Mouse (Mus musculus): ENCODE measurements around the gene 3110021N24Rik.
"Not testable (repeated sequence)": the region's sequence is repeated elsewhere in the genome, so short reads cannot be mapped to it uniquely, and the experiment has no call there.

3110021N24Rik gene

DNA sequence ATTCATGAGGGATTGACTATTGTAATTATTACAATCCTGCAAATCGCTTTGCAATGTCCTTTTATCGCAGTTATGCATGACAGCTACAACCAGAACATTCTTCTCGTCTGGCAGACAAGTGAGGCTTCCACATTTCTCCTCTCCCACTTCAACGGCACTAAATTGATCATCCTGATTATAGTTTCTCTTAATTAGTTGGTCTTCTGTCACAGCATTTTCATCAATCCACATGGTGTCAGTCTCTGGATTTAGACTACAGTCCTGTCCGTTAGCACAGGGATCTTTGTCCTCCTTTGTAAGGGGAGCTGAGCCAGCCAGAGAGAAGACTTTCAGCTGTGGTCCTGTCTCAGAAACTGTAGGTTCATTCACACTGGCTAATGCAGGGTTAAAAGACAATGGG, at the start of gene 3110021N24Rik:
Gene 3110021N24Rik (plus strand): TSS at position 301 of the 400 bp plus-strand sequence.
- no peak for DNase-seq (ENCODE audit: low spot score in 2 of 2)

GRCm38 (mm10) chr4:108686156-108686555, 33.3 kb upstream of the 3110021N24Rik start:
- no peak for DNase-seq (ENCODE audit: low spot score in 2 of 2)

GRCm38 (mm10) chr4:108687098-108687497, 32.4 kb upstream of the 3110021N24Rik start:
- DNase-seq (ENCODE audit: low spot score in 2 of 2), result not testable (repeated sequence)

- no peak for DNase-seq (ENCODE audit: low spot score in 2 of 2)
Observed at GRCm38 (mm10) chr4:108690479-108690878, 29.0 kb upstream of the 3110021N24Rik start.

- no peak for DNase-seq (ENCODE audit: low spot score in 2 of 2)
Observed at GRCm38 (mm10) chr4:108691469-108691868, 28.0 kb upstream of the 3110021N24Rik start.

- no peak for DNase-seq (ENCODE audit: low spot score in 2 of 2)
Observed at GRCm38 (mm10) chr4:108696934-108697333, 22.5 kb upstream of the 3110021N24Rik start.

- DNase-seq (ENCODE audit: low spot score in 2 of 2), result no peak
Observed at GRCm38 (mm10) chr4:108708209-108708608, 11.2 kb upstream of the 3110021N24Rik start.

DNA sequence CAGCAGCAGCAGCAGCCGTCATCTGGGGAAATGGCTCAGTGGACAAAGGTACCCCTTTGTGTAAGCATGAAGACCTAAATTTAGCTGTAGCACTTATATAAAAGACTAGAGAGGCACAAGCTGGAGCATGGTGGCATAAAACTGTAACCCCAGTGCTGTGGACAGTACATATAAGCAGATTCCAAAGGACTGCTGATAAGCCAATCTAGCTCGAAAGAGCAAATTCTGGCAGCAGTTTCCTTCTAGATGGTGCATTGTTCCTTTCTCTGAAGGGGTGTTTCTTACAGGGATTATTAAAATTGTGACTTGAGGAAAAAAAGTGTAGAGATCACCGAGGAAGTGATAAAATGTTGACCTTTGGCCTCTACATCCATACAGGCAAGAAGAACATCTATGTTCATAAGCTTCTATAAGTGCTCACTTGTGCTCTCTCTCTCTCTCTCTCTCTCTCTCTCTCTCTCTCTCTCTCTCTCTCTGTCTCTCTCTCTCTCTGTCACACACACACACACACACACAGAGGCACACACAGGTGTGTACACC, 1.9 kb downstream of the 3110021N24Rik start:
- no peak for DNase-seq (ENCODE audit: low spot score in 2 of 2)

GRCm38 (mm10) chr4:108724102-108724501, 4.7 kb downstream of the 3110021N24Rik start:
- DNase-seq (ENCODE audit: low spot score in 2 of 2), result no peak

GRCm38 (mm10) chr4:108730450-108730849, 11.0 kb downstream of the 3110021N24Rik start:
- no peak for DNase-seq (ENCODE audit: low spot score in 2 of 2)

DNA sequence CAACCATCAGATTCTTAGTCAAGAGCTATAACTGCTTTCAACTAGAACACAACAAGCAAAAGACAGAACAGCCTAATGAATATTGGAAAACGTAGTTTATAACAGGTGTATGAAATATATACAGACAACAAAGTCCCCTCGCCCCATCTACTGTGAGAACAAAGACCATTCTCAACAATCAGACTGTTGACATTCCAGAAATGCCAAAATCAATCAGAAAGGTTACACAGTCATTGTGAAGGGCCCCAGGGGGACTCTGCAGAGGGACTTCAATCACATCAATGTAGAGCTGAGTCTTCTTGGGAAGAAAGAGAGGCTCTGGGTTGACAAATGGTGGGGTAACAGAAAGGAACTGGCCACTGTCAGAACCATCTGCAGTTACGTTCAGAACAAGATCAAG, 12.1 kb downstream of the 3110021N24Rik start:
- no peak for DNase-seq (ENCODE audit: low spot score in 2 of 2)

DNA sequence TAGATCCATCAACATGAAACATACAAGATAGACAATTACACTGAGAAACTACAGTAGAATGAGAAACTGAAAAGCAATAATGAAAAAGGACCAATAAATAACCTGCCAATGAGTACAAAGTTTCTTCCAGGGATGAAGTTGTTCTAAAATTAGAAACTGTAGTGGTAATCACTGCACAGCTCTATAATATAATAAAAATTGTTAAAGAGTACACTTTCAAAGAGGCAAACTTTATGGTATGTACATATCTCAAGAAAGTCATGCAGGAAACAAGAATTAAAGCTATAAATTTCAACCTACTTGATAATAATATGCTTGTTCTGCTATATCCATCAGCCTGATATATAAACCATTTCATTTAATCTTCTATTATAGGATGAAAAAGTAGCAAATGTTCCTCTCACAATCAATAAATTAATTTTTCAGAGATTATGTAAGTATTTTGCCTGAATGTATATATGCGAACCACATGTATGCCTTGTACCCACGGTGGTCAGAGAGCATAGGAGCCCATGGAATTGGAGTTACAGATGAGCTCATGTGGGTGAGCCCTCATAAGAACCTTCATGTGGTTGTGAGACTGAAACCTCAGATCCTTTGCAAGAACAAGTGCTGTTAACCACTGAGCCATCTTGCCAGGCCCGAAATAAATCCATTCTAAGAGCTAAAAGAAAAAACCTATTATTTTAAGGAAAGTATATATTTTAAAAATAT, 26.9 kb downstream of the 3110021N24Rik start:
- no peak for DNase-seq (ENCODE audit: low spot score in 2 of 2)

DNA sequence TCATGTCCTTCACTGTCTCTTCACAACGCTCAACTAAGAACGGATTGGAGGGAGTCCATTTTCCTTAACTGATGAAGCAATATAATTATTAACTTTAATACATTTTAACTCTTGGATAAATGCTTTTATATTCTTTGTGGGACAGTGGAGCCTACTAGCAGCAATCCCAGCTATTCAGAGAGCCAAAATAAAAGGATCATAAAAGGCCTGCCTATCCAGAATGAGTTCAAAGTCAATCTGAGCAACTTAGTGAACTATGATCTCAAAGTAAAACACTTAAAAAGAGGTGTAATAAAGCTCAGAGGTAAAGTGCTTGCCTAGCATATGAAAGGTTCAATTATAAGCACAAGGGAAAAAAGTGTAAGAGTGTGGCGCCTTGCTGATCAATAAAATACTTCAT, 40.1 kb downstream of the 3110021N24Rik start:
- no peak for DNase-seq (ENCODE audit: low spot score in 2 of 2)

- no peak for DNase-seq (ENCODE audit: low spot score in 2 of 2)
Observed at GRCm38 (mm10) chr4:108768527-108768926, 49.1 kb downstream of the 3110021N24Rik start.

GRCm38 (mm10) chr4:108779763-108780056, 60.3 kb downstream of the 3110021N24Rik start:
- no peak for DNase-seq (ENCODE audit: low spot score in 2 of 2)

GRCm38 (mm10) chr4:108780057-108780863, 60.8 kb downstream of the 3110021N24Rik start, which contains the start of gene Zfyve9:
Gene Zfyve9, minus strand, starts transcription at chr4:108780798.
- peak in 1 of 2 experiments; percentile 64 for DNase-seq (ENCODE audit: low spot score in 2 of 2)

DNA sequence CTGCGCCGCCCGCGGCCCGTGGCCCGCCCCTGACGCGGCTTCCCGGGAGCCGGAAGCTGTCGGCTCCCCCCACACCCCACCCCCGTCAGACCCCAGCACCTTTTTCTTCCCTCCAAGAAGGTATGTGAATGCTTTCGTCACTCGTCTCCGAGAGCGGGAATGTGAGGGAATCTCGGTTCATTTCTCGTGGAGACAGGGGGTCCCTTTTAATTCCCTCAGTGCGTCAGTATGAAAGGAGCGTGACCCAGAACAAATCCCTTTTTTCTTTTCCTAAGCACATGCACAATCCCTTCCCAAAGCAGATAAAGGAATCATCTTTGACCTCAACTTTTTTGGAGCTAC, 61.4 kb downstream of the 3110021N24Rik start:
- no peak for DNase-seq (ENCODE audit: low spot score in 2 of 2)

DNA sequence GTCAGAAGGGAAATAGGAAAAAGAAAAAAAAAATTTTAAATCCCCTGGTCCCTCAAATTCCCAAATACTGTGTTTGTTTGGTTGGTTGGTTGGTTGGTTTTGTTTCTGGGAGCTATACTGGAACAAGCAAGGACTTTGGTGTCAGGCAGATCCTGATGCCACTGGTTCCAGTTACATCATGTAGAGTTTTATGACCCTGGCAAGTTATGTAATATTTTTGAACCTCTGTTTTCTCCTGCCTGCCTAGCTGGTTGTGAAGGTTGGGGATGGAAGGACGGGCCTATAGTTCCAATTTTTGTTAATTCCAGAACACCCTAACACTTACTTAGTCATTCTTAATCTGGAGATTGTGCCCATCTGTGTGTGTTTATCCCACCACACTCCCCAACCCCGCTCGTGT, 62.1 kb downstream of the 3110021N24Rik start:
- DNase-seq (ENCODE audit: low spot score in 2 of 2), result peak in 1 of 2 experiments; percentile 17

DNA sequence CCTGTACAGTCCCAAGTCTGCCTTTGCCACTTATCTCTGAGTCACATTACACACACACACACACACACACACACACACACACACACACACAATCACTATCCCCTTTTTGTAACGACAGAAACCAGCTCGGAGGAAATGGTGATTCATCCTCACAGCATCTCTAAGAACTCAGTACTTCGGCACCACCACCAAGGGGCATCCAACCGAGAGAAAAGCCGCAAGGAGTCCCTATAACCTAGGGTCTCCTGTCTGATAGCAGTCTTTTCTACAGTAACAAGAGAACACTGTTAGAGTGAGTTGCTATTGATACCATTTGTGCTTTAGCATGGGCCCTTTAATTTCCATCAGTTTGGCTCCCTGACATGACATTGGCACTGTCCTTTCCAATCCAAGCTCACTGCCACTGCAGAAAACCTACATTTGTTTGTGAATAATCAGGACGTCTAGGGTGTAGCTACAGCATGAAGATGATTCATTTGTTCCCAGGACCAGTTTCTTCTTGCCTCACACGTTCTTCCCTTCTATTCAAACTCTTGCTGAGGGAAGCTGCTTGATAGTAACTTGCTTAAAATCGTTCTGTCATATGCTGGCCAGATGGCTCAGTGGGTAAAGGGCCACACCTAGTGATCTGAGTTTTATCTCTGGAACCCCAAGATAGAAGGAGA, 63.1 kb downstream of the 3110021N24Rik start:
- DNase-seq (ENCODE audit: low spot score in 2 of 2), result peak in 1 of 2 experiments; percentile 39

DNA sequence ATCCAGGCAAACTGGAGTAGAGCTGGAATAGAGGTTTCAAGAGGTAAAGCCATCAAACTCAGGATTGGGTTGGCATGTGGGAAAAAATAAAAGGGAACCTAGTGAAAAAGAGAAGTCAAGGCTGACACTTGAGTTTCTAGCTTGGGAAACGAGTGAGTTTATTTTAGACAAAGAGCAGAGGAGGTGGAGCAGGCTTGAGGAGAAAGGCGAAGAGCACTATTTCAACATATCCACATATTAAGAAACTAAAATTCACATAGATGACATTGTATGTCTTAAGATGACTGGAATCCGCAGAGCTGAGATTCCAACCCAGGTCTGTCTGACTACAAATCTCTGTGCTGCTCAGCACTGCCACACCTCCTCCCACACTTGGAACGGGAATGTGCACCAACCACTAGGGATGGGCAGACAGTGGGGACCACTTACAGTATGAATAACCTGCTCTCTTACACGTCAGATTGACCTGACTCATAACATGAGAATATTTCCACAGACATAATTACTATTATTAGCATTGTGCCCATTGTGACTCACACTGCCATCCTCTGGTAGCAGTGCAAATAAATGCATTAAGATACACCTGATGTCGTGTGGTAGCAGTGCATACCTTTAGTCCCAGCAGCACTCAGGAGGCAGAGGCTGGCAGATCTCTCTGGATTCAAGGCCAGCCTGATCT, 69.9 kb downstream of the 3110021N24Rik start:
- DNase-seq (ENCODE audit: low spot score in 2 of 2), result no peak

- no peak for DNase-seq (ENCODE audit: low spot score in 2 of 2)
Observed at GRCm38 (mm10) chr4:108790507-108790906, 71.1 kb downstream of the 3110021N24Rik start.

GRCm38 (mm10) chr4:108793941-108794340, 74.5 kb downstream of the 3110021N24Rik start:
- no peak for DNase-seq (ENCODE audit: low spot score in 2 of 2)
